Mouse (Mus musculus): ENCODE data around the gene Nup210. TPM values are rescaled to one million over a fixed set of nuclear protein-coding genes. Genes with fewer than 3 reads are reported as not detected.
A peak's percentile ranks its signal among the peaks of the same experiment; 100 is the strongest.

Gene Nup210
- polyA plus RNA-seq, 1 experiment from 2014 or later: 2.8 TPM

DNA sequence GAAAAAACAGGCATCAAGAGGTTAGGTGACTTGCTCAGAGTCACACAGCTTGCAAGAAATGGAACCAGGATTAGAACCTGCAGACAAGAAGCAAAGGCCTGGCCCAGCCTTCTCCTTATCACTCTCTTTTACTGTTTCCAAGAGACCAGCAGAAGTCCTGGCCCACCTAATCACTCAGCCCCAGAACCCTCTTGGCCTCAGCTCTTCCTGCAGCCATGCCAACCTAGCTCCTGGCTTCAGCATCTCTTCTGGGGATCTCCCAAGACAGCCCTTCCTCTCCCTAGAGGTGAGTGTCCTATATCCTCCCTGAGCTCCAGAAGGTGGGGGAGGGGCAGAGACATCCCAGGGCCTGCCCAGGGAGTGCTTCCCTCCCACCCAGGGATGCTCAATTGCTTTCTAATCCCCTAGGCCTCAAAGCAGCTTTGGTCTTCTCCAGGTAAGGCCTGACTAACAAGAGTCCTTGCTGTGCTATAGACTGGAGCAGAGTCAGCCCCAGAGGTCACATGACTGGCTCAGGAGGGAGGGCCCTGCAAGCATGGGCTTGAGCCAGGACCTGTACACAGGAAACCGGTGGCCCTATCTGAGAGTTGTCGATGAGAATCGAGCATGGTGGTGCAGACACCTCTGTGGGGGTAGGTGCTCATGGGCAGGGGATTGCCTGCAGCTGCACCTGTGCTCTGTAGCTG, 113.2 kb downstream of the Nup210 start:
- Histone ChIP-seq H3K27ac (ENCODE audit: low read depth, low read length) (no peak overlapping the region), H3K4me2 (replicated peaks; ENCODE audit: low read depth) (no peak overlapping the region), H3K4me1 (replicated peaks; ENCODE audit: control insufficient read depth, insufficient read depth, low read length) (no peaks in the 10 kb centered on the region), H3K9ac (ENCODE audit: low read depth, low read length) (no peak overlapping the region), H3K4me3 (ENCODE audit: low read depth, low read length) (no peak overlapping the region), H3K36me3 (ENCODE audit: control insufficient read depth, insufficient read depth) (no peaks in the 10 kb centered on the region), H3K9me3 (ENCODE audit: control insufficient read depth) (no peaks in the 10 kb centered on the region), H3K27me3 (replicated peaks; ENCODE audit: control insufficient read depth, insufficient read depth, low read length) (no peaks in the 10 kb centered on the region)
- no peak for ATAC-seq
- 25% methylated on average over 3 of the region's 3 CpGs for WGBS
- no peak for TF ChIP-seq CTCF (IDR thresholded peaks at IDR 0.05; ENCODE audit: low read depth)

DNA sequence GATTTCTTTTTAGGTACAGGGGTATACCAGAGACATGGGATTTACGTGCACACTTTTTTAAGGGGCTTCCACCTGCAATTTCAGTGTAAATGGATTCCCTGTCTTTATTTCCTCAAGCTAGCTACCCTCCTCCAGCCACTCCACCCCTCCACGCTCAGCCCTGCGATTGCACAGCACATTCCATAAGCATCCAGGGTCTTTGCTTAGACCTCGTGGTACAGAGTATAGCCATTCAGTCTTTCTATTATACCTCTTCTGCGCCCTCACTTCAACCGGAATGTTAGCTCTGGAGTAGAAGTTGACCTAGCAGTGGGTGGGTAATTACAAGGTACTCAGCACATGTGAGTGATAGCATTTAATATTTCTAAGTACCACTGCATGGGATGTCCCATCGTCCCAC, 115.1 kb downstream of the Nup210 start:
- no peaks in the 10 kb centered on the region for H3K4me1 ChIP-seq (replicated peaks; ENCODE audit: control insufficient read depth, insufficient read depth, low read length)
- 50% methylated on average over 7 of the region's 7 CpGs for WGBS
- H3K27me3 ChIP-seq (replicated peaks; ENCODE audit: control insufficient read depth, insufficient read depth, low read length): no peaks in the 10 kb centered on the region

GRCm38 (mm10) chr6:91000819-91001525, 115.7 kb downstream of the Nup210 start:
- Histone ChIP-seq H3K4me3 (ENCODE audit: low read depth, low read length) (no peak overlapping the region), H3K27me3 (replicated peaks; ENCODE audit: control insufficient read depth, insufficient read depth, low read length) (no peaks in the 10 kb centered on the region), H3K9me3 (ENCODE audit: control insufficient read depth) (no peaks in the 10 kb centered on the region), H3K36me3 (ENCODE audit: control insufficient read depth, insufficient read depth) (no peaks in the 10 kb centered on the region), H3K27ac (ENCODE audit: low read depth, low read length) (no peak overlapping the region), H3K9ac (ENCODE audit: low read depth, low read length) (no peak overlapping the region), H3K4me2 (replicated peaks; ENCODE audit: low read depth) (0 out of 2 replicates have a peak overlapping the region, but pooled peaks have one; percentile 13), H3K4me1 (replicated peaks; ENCODE audit: control insufficient read depth, insufficient read depth, low read length) (no peaks in the 10 kb centered on the region)
- no peak for TF ChIP-seq CTCF (IDR thresholded peaks at IDR 0.05; ENCODE audit: low read depth)
- ATAC-seq: no peak
- WGBS: 28% methylated on average over 15 of the region's 15 CpGs

More for the DNA sequence above, 115.1 kb downstream of the Nup210 start:
- H3K9me3 ChIP-seq (ENCODE audit: control insufficient read depth): no peaks in the 10 kb centered on the region
- no peak overlapping the region for H3K4me2 ChIP-seq (replicated peaks; ENCODE audit: low read depth)
- no peak for TF ChIP-seq CTCF (IDR thresholded peaks at IDR 0.05; ENCODE audit: low read depth)
- no peak overlapping the region for H3K27ac ChIP-seq (ENCODE audit: low read depth, low read length)
- no peak for ATAC-seq
- H3K9ac ChIP-seq (ENCODE audit: low read depth, low read length): no peak overlapping the region
- no peak overlapping the region for H3K4me3 ChIP-seq (ENCODE audit: low read depth, low read length)
- H3K36me3 ChIP-seq (ENCODE audit: control insufficient read depth, insufficient read depth): no peaks in the 10 kb centered on the region

DNA sequence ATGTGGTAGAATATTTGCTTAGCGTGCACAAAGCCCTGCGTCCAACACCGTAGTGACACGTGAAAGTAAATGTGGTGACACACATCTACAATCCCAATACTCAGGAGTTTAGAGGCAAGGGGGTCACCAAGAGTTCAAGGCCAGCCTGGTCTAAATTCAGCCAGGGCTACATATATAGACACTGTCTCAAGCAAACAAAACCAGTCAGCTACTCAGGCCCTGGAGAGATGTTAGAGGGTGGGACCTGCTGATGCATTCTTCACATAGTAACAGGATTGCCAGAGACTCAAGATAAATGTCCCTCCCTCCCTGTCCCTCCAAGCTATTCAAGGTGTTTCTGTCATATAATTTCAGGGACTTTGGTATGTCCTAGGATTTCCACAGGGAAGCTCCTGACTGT, 117.5 kb downstream of the Nup210 start:
- Histone ChIP-seq H3K27me3 (replicated peaks; ENCODE audit: control insufficient read depth, insufficient read depth, low read length) (no peaks in the 10 kb centered on the region), H3K4me3 (ENCODE audit: low read depth, low read length) (no peak overlapping the region), H3K27ac (ENCODE audit: low read depth, low read length) (no peak overlapping the region), H3K4me2 (replicated peaks; ENCODE audit: low read depth) (no peak overlapping the region), H3K9me3 (ENCODE audit: control insufficient read depth) (no peaks in the 10 kb centered on the region), H3K9ac (ENCODE audit: low read depth, low read length) (no peak overlapping the region), H3K36me3 (ENCODE audit: control insufficient read depth, insufficient read depth) (no peaks in the 10 kb centered on the region), H3K4me1 (replicated peaks; ENCODE audit: control insufficient read depth, insufficient read depth, low read length) (no peaks in the 10 kb centered on the region)
- WGBS: 72% methylated on average over 4 of the region's 4 CpGs
- ATAC-seq: no peak
- no peak for TF ChIP-seq CTCF (IDR thresholded peaks at IDR 0.05; ENCODE audit: low read depth)

DNA sequence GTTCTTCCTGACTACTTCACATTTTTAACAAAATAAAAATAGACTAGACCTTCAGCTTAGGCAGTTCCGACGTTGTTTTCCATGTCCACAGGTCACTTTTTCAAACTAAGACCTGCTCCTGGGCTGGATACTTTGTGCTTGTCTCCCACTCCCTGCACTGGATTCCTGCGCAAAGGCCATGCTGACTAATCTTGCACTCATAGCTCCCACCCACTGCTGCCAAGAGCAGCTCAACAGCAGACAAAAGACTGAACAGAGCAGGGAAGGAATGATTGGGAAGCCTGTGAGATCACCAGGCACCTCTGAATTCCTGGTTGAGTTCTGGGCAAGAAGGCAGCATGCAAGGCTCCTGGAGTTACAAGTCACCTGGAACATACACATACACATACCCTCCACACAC, 119.6 kb downstream of the Nup210 start:
- H3K4me2 ChIP-seq (replicated peaks; ENCODE audit: low read depth): no peak overlapping the region
- no peak for ATAC-seq
- H3K4me3 ChIP-seq (ENCODE audit: low read depth, low read length): no peak overlapping the region
- no peak overlapping the region for H3K27ac ChIP-seq (ENCODE audit: low read depth, low read length)
- H3K4me1 ChIP-seq (replicated peaks; ENCODE audit: control insufficient read depth, insufficient read depth, low read length): no peaks in the 10 kb centered on the region
- 90% methylated on average over 3 of the region's 3 CpGs for WGBS
- no peaks in the 10 kb centered on the region for H3K27me3 ChIP-seq (replicated peaks; ENCODE audit: control insufficient read depth, insufficient read depth, low read length)
- no peak overlapping the region for H3K9ac ChIP-seq (ENCODE audit: low read depth, low read length)
- TF ChIP-seq CTCF (IDR thresholded peaks at IDR 0.05; ENCODE audit: low read depth): no peak
- H3K36me3 ChIP-seq (ENCODE audit: control insufficient read depth, insufficient read depth): no peaks in the 10 kb centered on the region
- no peaks in the 10 kb centered on the region for H3K9me3 ChIP-seq (ENCODE audit: control insufficient read depth)

DNA sequence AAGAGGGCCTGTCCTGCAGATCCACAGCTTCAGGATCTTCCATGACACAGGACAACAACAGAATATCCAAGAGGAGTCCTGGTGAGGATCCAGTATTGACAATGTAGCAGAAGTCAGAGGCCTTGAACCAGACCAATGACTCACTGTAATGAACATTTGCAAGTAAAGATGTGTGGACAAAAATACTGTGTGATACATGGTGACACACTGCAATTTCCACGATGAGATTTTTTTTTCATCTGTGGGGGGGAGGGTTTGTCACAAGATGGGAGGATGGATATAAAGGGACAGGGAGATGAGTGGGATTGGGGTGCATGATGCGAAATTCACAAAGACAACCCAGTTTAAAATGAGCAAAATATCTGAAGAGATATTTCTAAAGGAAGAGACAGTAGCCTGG, 120.4 kb downstream of the Nup210 start:
- Histone ChIP-seq H3K27ac (ENCODE audit: low read depth, low read length) (no peak overlapping the region), H3K4me2 (replicated peaks; ENCODE audit: low read depth) (no peak overlapping the region), H3K4me3 (ENCODE audit: low read depth, low read length) (no peak overlapping the region), H3K36me3 (ENCODE audit: control insufficient read depth, insufficient read depth) (no peaks in the 10 kb centered on the region), H3K27me3 (replicated peaks; ENCODE audit: control insufficient read depth, insufficient read depth, low read length) (no peaks in the 10 kb centered on the region), H3K9me3 (ENCODE audit: control insufficient read depth) (no peaks in the 10 kb centered on the region), H3K4me1 (replicated peaks; ENCODE audit: control insufficient read depth, insufficient read depth, low read length) (no peaks in the 10 kb centered on the region), H3K9ac (ENCODE audit: low read depth, low read length) (no peak overlapping the region)
- 91% methylated on average over 2 of the region's 2 CpGs for WGBS
- no peak for TF ChIP-seq CTCF (IDR thresholded peaks at IDR 0.05; ENCODE audit: low read depth)
- ATAC-seq: no peak

Measured in intestine, postnatal 0 days (tissue).